Mouse (Mus musculus): ENCODE results near the gene Nfix.

Gene Nfix

GRCm38 (mm10) chr8:84664566-84665384 lies 135.4 kb downstream of the Nfix start:
- DNase-seq (ENCODE audit: low read depth), result no peak

DNA sequence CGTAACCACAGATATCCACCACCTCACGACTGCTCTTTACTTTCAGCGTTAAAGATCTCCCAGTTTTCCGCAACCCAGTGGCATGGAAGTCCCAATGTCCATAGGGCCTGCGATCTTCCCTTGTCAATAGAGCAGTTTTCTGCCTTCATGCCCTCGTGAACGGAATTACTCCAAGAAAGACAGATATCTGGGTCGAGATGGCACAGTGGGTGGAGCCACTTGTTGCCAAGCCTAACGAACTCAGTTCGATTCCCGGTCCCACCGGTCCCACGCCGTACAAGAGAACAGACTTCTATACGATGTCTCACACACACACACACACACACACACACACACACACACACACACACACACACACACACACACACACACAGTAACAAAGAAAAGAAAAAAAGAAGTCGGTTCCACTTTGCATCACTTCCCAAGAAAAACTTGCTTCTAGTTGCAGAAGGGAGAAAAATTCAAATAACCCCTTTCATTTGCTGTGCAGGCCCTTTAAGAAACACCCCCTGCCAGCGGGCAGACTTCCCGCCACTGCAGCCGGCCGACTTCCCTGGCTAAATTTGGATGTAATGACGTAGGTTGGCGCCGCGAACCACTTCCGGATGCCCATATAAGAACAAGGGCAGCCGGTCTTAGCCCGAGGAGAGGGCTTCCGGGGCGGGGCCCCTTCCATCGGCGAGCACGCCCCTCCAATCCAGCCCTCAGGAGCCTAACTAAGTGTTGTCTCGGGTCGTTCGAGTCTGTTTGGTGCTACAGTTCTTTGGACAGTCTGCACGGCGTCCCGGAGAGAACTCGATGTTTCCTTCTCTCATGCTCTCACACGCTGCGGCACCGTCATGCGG lies 136.4 kb downstream of the Nfix start:
- peak; percentile 99 for DNase-seq (ENCODE audit: low read depth)

- DNase-seq (ENCODE audit: low read depth), result peak; percentile 91
Measured at GRCm38 (mm10) chr8:84662581-84663065, 137.5 kb downstream of the Nfix start, which contains the start of gene Ier2. Gene Ier2 (minus strand): TSS chr8:84662852.

DNA sequence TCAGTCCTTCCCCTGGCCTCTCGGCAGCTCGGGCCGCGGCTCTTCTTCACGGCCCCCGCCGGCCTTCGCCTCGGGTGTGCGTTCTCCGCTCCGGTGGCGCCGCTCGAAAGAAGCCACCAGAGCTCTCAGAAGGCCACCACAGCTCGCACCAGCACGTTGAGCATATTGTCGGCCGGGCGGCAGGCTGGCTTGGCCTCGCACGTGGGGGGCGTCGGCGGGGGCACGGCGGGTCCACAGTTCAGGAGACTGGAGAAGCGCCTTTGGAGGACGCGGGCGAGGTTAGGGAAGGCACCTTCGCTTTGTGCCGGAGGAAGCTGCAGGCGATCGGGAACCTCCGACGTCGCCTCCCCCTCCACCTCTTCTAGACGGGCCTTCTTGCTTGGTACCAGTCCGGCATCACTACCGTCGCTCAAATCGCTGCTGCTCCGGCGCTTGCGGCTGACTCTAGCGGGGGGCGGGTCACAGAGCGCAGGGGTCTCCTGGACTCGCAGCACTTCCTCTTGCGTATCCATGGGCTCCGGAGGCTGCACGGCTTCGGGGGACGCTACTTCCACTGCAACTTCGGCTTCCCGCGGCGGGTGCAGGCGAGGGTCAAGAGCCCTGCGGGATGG lies 138.1 kb downstream of the Nfix start:
- no peak for DNase-seq (ENCODE audit: low read depth)

DNA sequence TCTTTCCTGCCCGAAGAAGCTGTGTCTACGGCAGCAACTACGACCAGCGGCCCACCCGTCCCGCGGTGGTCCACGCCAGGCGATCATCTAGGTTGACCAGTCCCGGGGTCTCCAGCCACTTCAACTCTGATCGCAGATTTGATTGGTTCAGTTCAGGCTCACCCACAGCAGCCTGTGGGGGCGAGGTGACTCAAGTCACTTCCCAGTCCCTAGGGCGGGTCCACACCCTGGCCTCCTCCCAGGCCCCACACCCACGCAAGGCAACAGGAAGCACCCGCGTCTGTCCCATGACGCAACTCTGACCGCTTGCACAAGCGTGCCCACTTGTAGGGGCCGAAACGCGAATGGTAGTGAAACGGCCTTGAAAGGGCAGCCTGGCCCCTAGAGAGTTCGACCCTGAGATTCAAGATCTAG lies 138.7 kb downstream of the Nfix start:
- DNase-seq (ENCODE audit: low read depth), result no peak

- DNase-seq (ENCODE audit: low read depth), result no peak
Measured at GRCm38 (mm10) chr8:84660819-84661457, 139.2 kb downstream of the Nfix start.

- DNase-seq (ENCODE audit: low read depth), result no peak
Measured at GRCm38 (mm10) chr8:84659936-84660818, 140.0 kb downstream of the Nfix start.

GRCm38 (mm10) chr8:84658951-84659350 lies 141.2 kb downstream of the Nfix start:
- no peak for DNase-seq (ENCODE audit: low read depth)

DNA sequence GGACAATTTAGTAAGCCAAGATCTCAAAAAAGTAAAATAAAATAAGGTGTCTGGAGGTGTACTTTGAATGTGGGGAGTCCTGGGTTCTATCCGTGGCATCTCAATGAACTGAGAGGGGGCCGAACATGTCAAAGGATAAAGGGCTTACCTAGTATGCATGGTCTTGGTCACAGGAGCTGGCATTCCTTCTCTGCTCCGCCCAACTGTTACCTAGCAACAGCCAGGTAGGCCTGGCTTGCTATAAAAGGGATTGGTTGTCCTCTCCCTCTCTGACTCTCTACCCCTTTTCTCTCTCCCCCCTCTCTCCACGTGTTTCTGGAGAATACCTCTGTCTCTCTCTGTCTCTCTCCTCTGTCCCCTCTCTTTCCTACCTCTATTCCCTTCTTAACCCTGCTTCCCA lies 142.5 kb downstream of the Nfix start:
- no peak for DNase-seq (ENCODE audit: low read depth)

GRCm38 (mm10) chr8:84657203-84657602 lies 142.9 kb downstream of the Nfix start:
- DNase-seq (ENCODE audit: low read depth), result no peak

- no peak for DNase-seq (ENCODE audit: low read depth)
Measured at GRCm38 (mm10) chr8:84656641-84657126, 143.5 kb downstream of the Nfix start.

GRCm38 (mm10) chr8:84656191-84656525 lies 144.0 kb downstream of the Nfix start:
- DNase-seq (ENCODE audit: low read depth), result no peak

DNA sequence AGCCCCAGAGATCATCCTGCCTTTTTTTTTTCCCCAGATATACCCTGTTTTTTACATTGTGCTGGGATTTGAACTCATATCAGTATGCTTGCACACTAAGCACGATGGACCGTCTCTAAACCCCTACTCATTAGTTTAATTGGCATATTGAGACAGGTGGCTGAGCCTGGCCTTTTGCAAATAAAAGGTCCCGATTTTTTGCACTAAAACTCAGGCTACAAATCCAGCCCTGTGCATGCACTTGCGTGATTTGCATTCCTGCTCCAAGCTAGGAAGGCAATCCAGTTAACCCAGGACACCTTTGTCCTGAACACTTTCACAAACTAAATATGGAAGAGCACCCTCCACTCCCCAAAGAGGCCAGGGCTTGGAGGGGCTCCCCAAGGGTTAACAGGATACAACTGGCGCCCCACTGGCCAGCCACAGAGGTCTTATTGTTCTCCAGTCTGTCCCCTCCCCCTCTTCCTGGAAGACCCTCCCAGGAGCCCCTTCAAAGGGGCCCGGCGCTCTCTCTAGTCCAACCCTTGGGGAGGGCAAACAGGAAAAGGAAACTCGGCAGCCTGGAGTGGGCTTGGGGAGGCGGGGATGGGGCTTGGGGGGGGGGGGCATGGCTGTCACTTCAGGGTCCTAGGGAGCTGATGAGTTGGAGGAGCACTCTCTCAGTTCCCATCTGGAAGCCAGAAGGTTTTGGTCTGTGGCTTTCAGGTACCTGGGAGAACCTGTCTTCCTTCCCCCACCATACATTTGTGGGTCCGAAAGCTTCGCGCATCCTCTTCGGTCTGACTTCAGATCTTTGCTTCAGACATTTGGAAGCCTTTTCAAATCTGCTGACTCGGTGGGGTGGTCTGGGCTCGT lies 144.6 kb downstream of the Nfix start:
- DNase-seq (ENCODE audit: low read depth), result no peak

- DNase-seq (ENCODE audit: low read depth), result no peak
Measured at GRCm38 (mm10) chr8:84654597-84654996, 145.5 kb downstream of the Nfix start.

- DNase-seq (ENCODE audit: low read depth), result no peak
Measured at GRCm38 (mm10) chr8:84653092-84653631, 147.0 kb downstream of the Nfix start.

DNA sequence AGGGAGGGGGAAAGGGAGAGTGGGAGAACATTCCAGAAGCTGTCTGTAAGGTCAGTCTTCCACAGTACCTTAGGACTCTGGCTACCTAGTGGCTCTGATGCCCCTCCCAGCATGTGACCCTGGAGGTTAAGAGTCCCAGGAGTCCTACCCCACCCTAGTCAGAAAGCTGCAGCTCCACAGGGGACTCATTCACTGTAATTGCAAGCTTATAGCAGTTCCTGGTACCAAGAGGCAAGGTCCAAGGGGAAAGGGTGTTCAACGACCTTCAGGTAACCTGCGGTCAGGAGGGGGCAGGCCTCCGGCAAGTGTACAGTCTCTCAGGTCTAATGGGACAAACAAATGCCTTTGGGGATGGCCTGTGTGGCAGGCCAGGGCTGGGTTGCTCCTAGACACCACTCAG lies 149.9 kb downstream of the Nfix start:
- DNase-seq (ENCODE audit: low read depth), result no peak
